28 mouse cellular contexts compared by ENCODE assay signal in genomic region chr3:145147952-145148351, GRCm38 (mm10). TPM values are rescaled to one million over a fixed set of nuclear protein-coding genes. Genes with fewer than 3 reads are reported as not detected.
"Had no signal": no experiment of that assay in that cellular context is flagged by ENCODE, and none has a peak within 500 bp of the region (broad histone marks: within the 10 kb centered on the region; RNA-seq: fewer than 3 reads in every experiment).

No protein-coding gene starts in this region.

- H3K9me3 ChIP-seq: heart, embryonic 10.5 days; heart, embryonic 12.5 days; heart, embryonic 13.5 days; heart, embryonic 15.5 days; hindbrain, embryonic 10.5 days; hindbrain, embryonic 12.5 days; hindbrain, embryonic 13.5 days; hindbrain, embryonic 15.5 days; intestine, embryonic 15.5 days; kidney, embryonic 15.5 days had no signal

- DNase-seq: heart, postnatal 14 days; heart, postnatal 36 days; kidney, adult 18-20 months; kidney, adult 2 months; kidney, adult 8-10 months; kidney, adult 9 months; kidney, postnatal 10 days; kidney, postnatal 14 days; kidney, postnatal 25 days; layer of hippocampus, adult 9-11 months; layer of hippocampus, postnatal 36 days had no signal

- H3K4me3 ChIP-seq: heart, embryonic 10.5 days; heart, embryonic 12.5 days; heart, embryonic 13.5 days; heart, embryonic 15.5 days; hindbrain, embryonic 10.5 days; hindbrain, embryonic 12.5 days; hindbrain, embryonic 13.5 days; hindbrain, embryonic 15.5 days; intestine, embryonic 15.5 days; kidney, embryonic 15.5 days; layer of hippocampus, adult 2 months; left cerebral cortex, adult 2 months had no signal

- H3K27ac ChIP-seq: heart, embryonic 10.5 days; heart, embryonic 13.5 days; heart, embryonic 15.5 days; hindbrain, embryonic 10.5 days; hindbrain, embryonic 12.5 days; hindbrain, embryonic 13.5 days; hindbrain, embryonic 14.5 days; hindbrain, embryonic 15.5 days; hindbrain, postnatal 0 days; intestine, embryonic 15.5 days; kidney, embryonic 15.5 days; kidney, postnatal 0 days; layer of hippocampus, adult 2 months; left cerebral cortex, adult 2 months had no signal

- H3K27me3 ChIP-seq: heart, embryonic 12.5 days; heart, embryonic 13.5 days; heart, embryonic 15.5 days; hindbrain, embryonic 12.5 days; hindbrain, embryonic 13.5 days; hindbrain, embryonic 15.5 days; intestine, embryonic 15.5 days; kidney, embryonic 15.5 days had no signal

- H3K36me3 ChIP-seq: heart, embryonic 15.5 days; intestine, embryonic 15.5 days had no signal

- H3K4me1 ChIP-seq: heart, embryonic 10.5 days; heart, embryonic 12.5 days; heart, embryonic 13.5 days; heart, embryonic 15.5 days; hindbrain, embryonic 10.5 days; hindbrain, embryonic 12.5 days; hindbrain, embryonic 13.5 days; hindbrain, embryonic 15.5 days; intestine, embryonic 15.5 days; kidney, embryonic 15.5 days had no signal

RNA-seq across cellular contexts. Expression of gene Clca2, which starts 48.7 kb away (rescaled TPM):
- polyA plus RNA-seq: hindbrain, embryonic 15.5 days; hindbrain, embryonic 16.5 days; hindbrain, postnatal 0 days; inflammation-experienced regulatory T-cells, adult 6 months had no signal
